Mouse (Mus musculus) stomach, embryonic 14.5 days (tissue): Measurements from ENCODE around the gene B3gntl1. TPM values are rescaled to one million over a fixed set of nuclear protein-coding genes. Genes with fewer than 3 reads are reported as not detected.

ENCODE experiments used
- ATAC-seq: fragments of 200-750 bp; cut with Nextera tagmentation; 2 replicates; pipeline ENCODE4 v1.8.0; 2017; ENCODE audit warnings: low read depth, moderate TSS enrichment; ENCODE audit not compliant: insufficient number of reproducible peaks, insufficient read depth, low FRiP score
- H3K27ac ChIP-seq: fragments of 300-500 bp; sonication (generic); 2 replicates; pipeline ENCODE4 v1.5.1; 2014; ENCODE audit warnings: mild to moderate bottlenecking, low read length, moderate library complexity, mixed read lengths
- H3K27me3 ChIP-seq: fragments of 300-500 bp; sonication (generic); 2 replicates; pipeline ENCODE4 v1.6.1; 2014; ENCODE audit warnings: low read length, control low read depth, mixed read lengths; ENCODE audit not compliant: control insufficient read depth, insufficient read depth
- H3K36me3 ChIP-seq: fragments of 300-500 bp; sonication (generic); 2 replicates; pipeline ENCODE4 v1.6.1; 2014; ENCODE audit warnings: mild to moderate bottlenecking, control low read depth, low read length, moderate library complexity, mixed read lengths; ENCODE audit not compliant: control insufficient read depth, insufficient read depth
- H3K4me1 ChIP-seq: fragments of 300-500 bp; sonication (generic); 2 replicates; pipeline ENCODE4 v1.6.1; 2014; ENCODE audit warnings: low read length, control low read depth, mixed read lengths; ENCODE audit not compliant: control insufficient read depth, insufficient read depth
- H3K4me2 ChIP-seq: fragments of 300-500 bp; sonication (generic); replicated peaks from 2 replicates; pipeline ENCODE4 v1.6.1; 2014; ENCODE audit warnings: low read depth, low read length, control low read depth
- H3K4me3 ChIP-seq: fragments of 300-500 bp; sonication (generic); 2 replicates; pipeline ENCODE4 v1.5.1; 2014; ENCODE audit warnings: low read depth, low read length, control low read depth
- H3K9ac ChIP-seq: fragments of 300-500 bp; sonication (generic); replicated peaks from 2 replicates; pipeline ENCODE4 v1.6.1; 2014; ENCODE audit warnings: low read depth, mild to moderate bottlenecking, control low read depth, low read length, moderate library complexity, mixed read lengths
- H3K9me3 ChIP-seq: fragments of 300-500 bp; sonication (generic); 2 replicates; pipeline ENCODE4 v1.6.1; 2016; ENCODE audit warnings: low read depth, low read length, control low read depth; ENCODE audit not compliant: control insufficient read depth
- WGBS: fragments of 180-500 bp; shearing (Covaris S2); extraction: QIAGEN DNeasy Blood & Tissue Kit; methylation state at CpG from one replicate; pipeline ENCODE4 v1.1.7; 2014; 5-methylcytosine and 5-hydroxymethylcytosine counted together
- polyA plus RNA-seq: library from polyadenylated mRNA; unstranded; fragments of >200 nt; fragmentation: Nextera tagmentation; extraction: Ambion mirVana; gene quantifications from 2 replicates; pipeline ENCODE4 v1.2.1, GENCODE M21; 2014

The B3gntl1 gene
- polyA plus RNA-seq, 1 experiment from 2014 or later = 9.0 TPM

DNA sequence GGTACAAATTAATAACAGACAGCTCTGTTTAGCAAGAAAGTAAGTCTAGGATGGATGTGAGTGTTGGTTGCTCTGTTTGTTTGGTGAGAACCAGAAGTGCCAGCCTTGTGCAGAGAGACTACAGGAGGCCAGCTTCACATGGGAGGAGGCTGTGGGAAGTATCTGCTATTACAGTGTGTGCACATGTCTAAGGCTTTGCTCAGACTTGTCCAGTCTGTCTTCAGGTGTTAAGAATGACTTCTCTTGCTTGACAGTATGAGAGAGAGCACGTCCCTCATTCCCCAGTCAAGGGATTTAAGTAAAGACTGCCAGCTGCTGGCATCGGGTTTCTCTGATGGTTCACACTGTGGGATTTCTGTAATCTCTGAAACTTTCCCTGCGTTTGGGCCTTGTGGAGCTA, 71.5 kb downstream of the B3gntl1 start:
- Histone ChIP-seq H3K27ac (peak overlapping the region; percentile 77; the same call in 1 of the 2 replicates), H3K9me3 (no peaks in the 10 kb centered on the region), H3K27me3 (no peaks in the 10 kb centered on the region), H3K4me3 (no peak overlapping the region), H3K4me2 (no peak overlapping the region), H3K9ac (no peak overlapping the region), H3K4me1 (no peaks in the 10 kb centered on the region), H3K36me3 (peaks cover 19% of the 10 kb centered on the region; the same call in 1 of the 2 replicates)
- 53% methylated on average over 3 of the region's 3 CpGs for WGBS
- ATAC-seq = no peak

GRCm38 (mm10) chr11:121597254-121597653, 75.7 kb downstream of the B3gntl1 start:
- no peak overlapping the region for H3K9ac ChIP-seq
- H3K4me1 ChIP-seq = no peaks in the 10 kb centered on the region
- H3K4me3 ChIP-seq = no peak overlapping the region
- H3K27ac ChIP-seq = no peak overlapping the region
- 85% methylated on average over 6 of the region's 6 CpGs for WGBS
- no peak for ATAC-seq
- H3K4me2 ChIP-seq = no peak overlapping the region
- no peaks in the 10 kb centered on the region for H3K9me3 ChIP-seq
- H3K36me3 ChIP-seq = peaks cover 19% of the 10 kb centered on the region; the same call in 1 of the 2 replicates
- H3K27me3 ChIP-seq = no peaks in the 10 kb centered on the region

DNA sequence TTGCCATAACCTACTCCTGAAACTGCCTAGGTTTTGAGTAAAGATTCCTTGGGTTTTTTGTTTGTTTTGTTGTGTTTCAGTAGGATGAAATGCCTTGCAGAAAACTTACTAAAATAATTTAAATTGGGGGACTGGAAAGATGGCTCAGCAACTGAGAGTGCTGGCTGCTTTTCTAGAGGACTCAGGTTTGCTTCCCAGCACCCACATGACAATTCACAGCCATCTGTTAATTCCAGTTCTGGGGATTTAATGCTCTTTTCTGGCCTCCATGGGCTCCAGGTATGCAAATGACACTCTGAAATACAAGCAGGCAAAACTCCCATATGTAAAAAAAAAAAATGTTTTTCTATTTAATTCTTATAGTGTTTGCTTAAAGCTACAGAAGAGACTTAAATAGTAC, 91.1 kb downstream of the B3gntl1 start:
- no peak overlapping the region for H3K9ac ChIP-seq
- no peak overlapping the region for H3K4me2 ChIP-seq
- no peaks in the 10 kb centered on the region for H3K4me1 ChIP-seq
- peaks cover 2% of the 10 kb centered on the region; the same call in 1 of the 2 replicates for H3K36me3 ChIP-seq
- H3K9me3 ChIP-seq = no peaks in the 10 kb centered on the region
- no peak for ATAC-seq
- no peak overlapping the region for H3K4me3 ChIP-seq
- no peak overlapping the region for H3K27ac ChIP-seq
- no peaks in the 10 kb centered on the region for H3K27me3 ChIP-seq

Other genes with a start within 250 kb of the B3gntl1 start
- gene Fn3k, start 238.2 kb downstream of the B3gntl1 start, polyA plus RNA-seq = 0.87 and 1.2 TPM in 2 replicates
- gene Tbcd, start 221.2 kb downstream of the B3gntl1 start, polyA plus RNA-seq = 32.0 and 33.2 TPM in 2 replicates
- gene Zfp750, start 153.8 kb downstream of the B3gntl1 start, polyA plus RNA-seq = 8.6 and 8.9 TPM in 2 replicates
- gene Metrnl, start 28.4 kb upstream of the B3gntl1 start, polyA plus RNA-seq = 24.2 and 27.7 TPM in 2 replicates
- not detected in 2 replicates for gene Ptchd3, start 157.1 kb upstream of the B3gntl1 start, polyA plus RNA-seq